Mouse (Mus musculus) gastrocnemius, postnatal 25 days (tissue): ENCODE measurements around the gene Rwdd1. TPM values are rescaled to one million over a fixed set of nuclear protein-coding genes. Genes with fewer than 3 reads are reported as not detected.

Source experiments
- total RNA-seq, 2 experiments: library from RNA; stranded (reverse); gene quantifications; 1 replicate in 1 of 2; 2 replicates in 1 of 2; pipeline ENCODE4 v1.2.3; 2021

Gene Rwdd1
- total RNA-seq, 2 experiments from 2014 or later = 123 to 143 TPM

Other genes with a start within 250 kb of the Rwdd1 start
- not detected for gene Sult3a2, start 232.9 kb downstream of the Rwdd1 start, total RNA-seq
- gene Sult3a1, start 161.9 kb downstream of the Rwdd1 start, total RNA-seq = not detected
- not detected for gene Rsph4a, start 114.5 kb downstream of the Rwdd1 start, total RNA-seq
- gene Zup1, start 68.4 kb downstream of the Rwdd1 start, total RNA-seq = 1 to 10 TPM; 5.4 to 6.7 TPM
- gene Trappc3l, start 18.0 kb upstream of the Rwdd1 start, total RNA-seq = not detected
- gene Calhm4, start 24.7 kb upstream of the Rwdd1 start, total RNA-seq = not detected
- under 1 TPM; 0.40 to 0.41 TPM for gene Calhm5, start 76.9 kb upstream of the Rwdd1 start, total RNA-seq
- under 1 TPM in 1 of 2 experiments, not detected in 1; 0.24 TPM for gene Calhm6, start 108.4 kb upstream of the Rwdd1 start, total RNA-seq
- 1 to 10 TPM; 5.2 to 5.4 TPM for gene Dse, start 188.1 kb upstream of the Rwdd1 start, total RNA-seq